Mouse (Mus musculus) adrenal gland, postnatal 14 days (tissue): Measurements from ENCODE around the gene Gtf3c6. TPM values are rescaled to one million over a fixed set of nuclear protein-coding genes. Genes with fewer than 3 reads are reported as not detected.

ENCODE experiments used
- DNase-seq: peaks from one replicate; pipeline ENCODE4 v3.0.0; 2021; ENCODE audit warnings: mixed read lengths
- long read RNA-seq, 2 experiments: library from polyadenylated mRNA; stranded (forward); transcript quantifications; one replicate each; pipeline ENCODE4 v2.0.0; 2021
- total RNA-seq: library from RNA; stranded (reverse); gene quantifications from 2 replicates; pipeline ENCODE4 v1.2.3, GENCODE M21; 2021

The Gtf3c6 gene
- total RNA-seq: 56.8 and 65.8 TPM in 2 replicates
- long read RNA-seq, experiment 1, transcript Gtf3c6-206 (6 exons, 2,526 nt): major isoform, 26 of 46 reads
- long read RNA-seq, experiment 1, transcript Gtf3c6-201 (6 exons, 887 nt): minor isoform, 16 of 46 reads
- long read RNA-seq, experiment 1, partial matches to known transcripts: 2 of 46 reads
- long read RNA-seq, experiment 1, other reads (novel, unspliced or antisense): 1 of 46 reads
- long read RNA-seq, experiment 2, transcript Gtf3c6-206 (6 exons, 2,526 nt): major isoform, 20 of 28 reads
- long read RNA-seq, experiment 2, transcript Gtf3c6-201 (6 exons, 887 nt): minor isoform, 6 of 28 reads
- long read RNA-seq, experiment 2, partial matches to known transcripts: 0 of 28 reads
- long read RNA-seq, experiment 2, other reads (novel, unspliced or antisense): 1 of 28 reads

- DNase-seq: peak; percentile 96
Observed at GRCm38 (mm10) chr10:40257414-40258255, at the start of gene Gtf3c6. Gene Gtf3c6, minus strand, starts transcription at chr10:40258108.

DNA sequence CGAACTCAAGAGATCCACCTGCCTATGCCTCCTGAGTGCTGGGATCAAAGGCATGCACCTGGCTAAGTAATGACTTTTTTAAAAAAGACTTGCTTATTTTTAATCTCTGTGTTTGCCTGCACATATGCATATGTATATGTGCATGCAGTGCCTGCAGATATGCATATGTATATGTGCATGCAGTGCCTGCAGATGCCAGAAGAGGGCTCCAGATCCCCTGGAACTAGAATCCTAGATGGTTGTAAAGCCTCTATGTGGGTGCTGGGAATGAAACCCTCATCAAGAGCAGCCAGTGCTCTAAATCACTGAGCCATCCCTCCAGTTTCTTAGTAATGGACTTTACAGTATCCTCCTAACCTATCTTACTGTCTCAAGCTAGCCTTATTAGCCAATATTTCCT is 48.1 kb upstream of the Gtf3c6 start:
- DNase-seq: no peak

GRCm38 (mm10) chr10:40302140-40302985 is 44.5 kb upstream of the Gtf3c6 start, which contains the start of gene Amd1:
Gene Amd1, minus strand, starts transcription at chr10:40302186.
- peak; percentile 100 for DNase-seq

DNA sequence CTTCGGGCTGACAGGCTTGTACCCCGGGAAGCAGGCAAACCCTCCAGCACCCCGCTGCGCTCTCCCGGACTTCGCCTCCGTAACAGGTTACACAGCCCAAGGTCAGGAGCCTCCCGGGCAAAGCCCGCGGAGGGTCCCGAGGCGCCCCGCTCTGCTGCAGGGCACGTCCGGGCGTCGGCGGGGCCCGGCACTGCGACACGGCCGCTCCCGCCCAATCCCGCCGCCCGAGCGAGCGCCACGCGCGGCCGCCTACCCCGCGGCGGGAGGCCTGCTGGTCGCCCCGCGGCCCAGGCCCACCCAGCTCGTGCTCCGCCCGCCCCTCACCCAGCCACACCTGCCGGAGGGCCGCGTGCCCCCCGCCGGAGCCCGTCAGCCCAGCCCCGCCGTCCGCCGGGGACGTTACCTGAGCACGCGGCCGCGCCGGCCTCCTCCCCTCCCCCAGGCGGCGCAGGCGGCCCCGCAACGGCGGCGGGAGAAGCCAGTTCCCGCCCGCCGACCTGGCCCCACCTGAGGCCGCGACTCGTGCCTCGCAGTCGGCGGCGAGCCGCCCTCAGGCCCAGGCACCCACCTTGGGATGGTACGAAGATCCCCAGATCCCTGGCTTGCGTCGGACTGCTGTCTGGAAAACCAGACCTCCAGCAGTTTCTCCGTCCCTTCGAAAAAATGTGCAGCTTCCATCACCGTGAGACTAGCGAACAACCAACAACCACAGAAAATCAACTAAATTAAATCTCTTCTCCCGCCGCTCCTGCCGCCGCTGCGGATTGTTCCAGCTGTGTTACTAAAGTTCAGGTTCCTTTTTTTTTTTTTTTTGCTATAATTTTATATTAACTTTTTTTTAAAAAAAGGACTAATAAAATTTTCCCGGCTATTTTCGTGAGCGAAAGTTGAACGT is 43.5 kb upstream of the Gtf3c6 start:
- peak; percentile 64 for DNase-seq

GRCm38 (mm10) chr10:40300648-40301171 is 42.8 kb upstream of the Gtf3c6 start:
- peak; percentile 92 for DNase-seq

- no peak for DNase-seq
Observed at GRCm38 (mm10) chr10:40292640-40293039, 34.7 kb upstream of the Gtf3c6 start.

GRCm38 (mm10) chr10:40286767-40287166 is 28.9 kb upstream of the Gtf3c6 start:
- DNase-seq: no peak

DNA sequence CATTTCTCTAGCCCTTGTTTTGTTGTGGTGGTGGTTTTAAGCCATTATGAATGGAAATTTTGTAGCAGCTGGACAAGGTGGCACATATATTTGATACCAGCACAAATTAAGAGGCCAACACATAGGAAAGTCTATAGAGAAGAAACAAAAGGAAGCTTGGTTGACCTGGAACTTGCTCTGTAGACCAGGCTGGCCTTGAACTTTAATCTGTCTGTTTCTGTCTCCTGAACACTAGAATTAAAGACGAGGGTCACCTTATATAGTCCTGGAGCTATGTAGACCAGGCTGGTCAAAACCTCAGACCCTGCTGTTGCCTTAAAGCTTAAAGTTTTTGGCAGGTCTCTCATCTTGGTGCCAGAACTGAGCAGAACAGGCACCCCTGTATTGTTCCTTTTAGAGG is 27.7 kb upstream of the Gtf3c6 start:
- DNase-seq: no peak

DNA sequence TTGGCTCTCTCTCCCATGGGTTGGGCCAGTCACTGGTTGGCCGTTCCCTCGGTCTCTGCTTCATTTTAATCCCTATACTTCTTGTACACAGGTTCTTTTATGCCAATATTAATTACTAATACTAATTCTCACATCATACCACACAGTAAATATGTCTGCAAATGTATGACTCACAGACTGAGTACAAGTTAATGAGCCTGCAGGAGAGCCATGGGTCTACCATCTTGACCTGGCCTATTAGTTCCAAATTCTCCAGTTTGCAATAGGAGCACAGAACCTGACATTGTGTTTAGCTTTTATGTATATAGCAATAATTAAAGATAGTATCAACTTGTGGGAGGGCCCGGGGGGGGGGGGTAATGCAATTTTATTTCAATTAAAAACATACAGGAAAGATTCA is 27.1 kb upstream of the Gtf3c6 start:
- DNase-seq: no peak

GRCm38 (mm10) chr10:40284179-40284831 is 26.4 kb upstream of the Gtf3c6 start:
- no peak for DNase-seq

GRCm38 (mm10) chr10:40283636-40284035 is 25.7 kb upstream of the Gtf3c6 start:
- DNase-seq: no peak

GRCm38 (mm10) chr10:40281565-40281964 is 23.7 kb upstream of the Gtf3c6 start:
- no peak for DNase-seq

- no peak for DNase-seq
Observed at GRCm38 (mm10) chr10:40278317-40278716, 20.4 kb upstream of the Gtf3c6 start.

DNA sequence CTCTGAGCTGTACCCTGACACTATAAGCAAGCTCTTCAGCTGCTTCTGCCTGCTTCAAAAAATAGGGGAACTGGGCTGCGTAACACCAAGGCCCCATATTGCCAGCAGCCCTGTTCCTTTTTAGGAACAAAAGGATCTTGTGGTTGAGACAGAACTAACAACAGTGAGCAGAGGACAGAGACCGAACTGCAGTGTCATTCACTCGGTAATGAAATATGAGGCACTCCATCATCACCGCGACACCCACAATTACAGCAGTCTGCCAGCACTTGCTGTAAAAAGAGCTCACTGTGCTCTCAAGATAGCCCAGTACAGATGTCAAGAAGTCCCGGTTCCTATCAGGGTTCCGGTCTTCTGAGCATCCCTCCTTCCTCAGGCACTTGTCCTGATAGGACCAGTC is 18.1 kb upstream of the Gtf3c6 start:
- DNase-seq: no peak

GRCm38 (mm10) chr10:40273938-40274337 is 16.0 kb upstream of the Gtf3c6 start:
- DNase-seq: peak; percentile 26

DNA sequence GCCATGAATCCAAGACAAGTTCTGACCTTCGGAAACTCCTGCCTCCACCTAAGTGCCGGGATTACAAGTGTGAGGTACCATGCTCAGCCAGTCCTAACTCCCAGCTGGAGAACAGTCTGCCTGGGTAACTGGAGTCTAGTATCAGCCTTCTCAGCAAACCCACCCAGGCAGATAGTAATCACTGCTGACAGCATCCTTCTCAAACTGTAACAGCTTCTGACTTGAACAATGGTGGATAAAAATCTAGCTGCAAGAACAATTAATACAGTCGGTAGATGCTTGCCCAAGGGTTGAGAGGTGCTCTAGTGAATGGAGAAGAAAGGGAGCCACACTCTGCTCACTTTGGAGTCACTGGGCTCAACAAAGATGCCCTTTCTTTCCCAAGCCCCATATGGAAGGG is 13.3 kb upstream of the Gtf3c6 start:
- DNase-seq: no peak

DNA sequence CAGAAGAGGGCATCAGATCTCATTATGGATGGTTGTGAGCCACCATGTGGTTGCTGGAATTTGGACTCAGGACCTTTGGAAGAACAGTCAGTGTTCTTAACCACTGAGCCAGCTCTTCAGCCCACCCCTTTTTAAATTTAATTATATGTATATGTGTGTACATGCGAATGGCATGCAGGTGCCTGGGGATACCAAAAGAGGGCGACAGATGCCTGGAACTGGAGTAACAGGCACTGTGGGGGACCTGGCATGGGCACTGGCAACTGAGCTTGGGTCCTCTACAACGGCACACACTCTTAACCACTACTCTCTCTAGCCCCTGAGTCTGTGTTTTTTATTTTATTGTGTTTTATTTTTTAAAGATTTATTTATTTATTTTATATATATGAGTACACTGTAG is 7.0 kb upstream of the Gtf3c6 start:
- DNase-seq: no peak

GRCm38 (mm10) chr10:40263691-40264090 is 5.8 kb upstream of the Gtf3c6 start:
- peak; percentile 75 for DNase-seq

GRCm38 (mm10) chr10:40262200-40262599 is 4.3 kb upstream of the Gtf3c6 start:
- no peak for DNase-seq

DNA sequence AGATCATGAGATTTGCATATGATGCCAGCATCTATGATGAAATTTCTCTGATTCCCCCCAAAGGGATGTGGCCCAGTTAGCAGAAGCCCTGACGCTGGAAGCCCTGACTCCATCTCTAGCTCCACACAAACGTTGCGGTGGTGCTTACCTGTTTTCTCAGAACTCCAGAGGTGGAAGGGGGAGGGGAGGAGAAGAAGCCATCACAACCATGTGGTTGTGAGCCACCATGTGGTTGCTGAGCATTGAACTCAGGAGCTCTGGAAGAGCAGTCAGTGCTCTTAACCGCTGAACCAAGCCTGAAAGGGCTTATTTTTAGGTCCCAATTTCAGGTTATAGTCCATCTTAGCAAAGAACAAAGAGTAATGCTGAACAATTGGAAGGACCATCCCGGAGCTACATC is 2.4 kb upstream of the Gtf3c6 start:
- no peak for DNase-seq
